Mouse (Mus musculus) kidney, embryonic 14.5 days (tissue): ENCODE measurements at regions not wholly inside any gene's neighbourhood (a gene's known extent, or its start where the extent isn't known, plus 50 kb on each side); places are given as distances from the start of the nearest gene placed in this dataset.

Experiments used
- ATAC-seq: fragments of 200-750 bp; cut with Nextera tagmentation; 2 replicates; pipeline ENCODE4 v1.8.0; 2017; ENCODE audit warnings: moderate number of reproducible peaks, mild to moderate bottlenecking, moderate TSS enrichment, moderate library complexity; ENCODE audit not compliant: low FRiP score, low TSS enrichment
- H3K27ac ChIP-seq: fragments of 300-500 bp; sonication (generic); 2 replicates; pipeline ENCODE4 v1.5.1; 2014; ENCODE audit warnings: low read depth, mild to moderate bottlenecking, low read length, moderate library complexity, mixed read lengths
- H3K27me3 ChIP-seq: fragments of 300-500 bp; sonication (generic); 2 replicates; pipeline ENCODE4 v1.6.1; 2014; ENCODE audit warnings: mild to moderate bottlenecking, low read length; ENCODE audit not compliant: control insufficient read depth, insufficient read depth
- H3K36me3 ChIP-seq: fragments of 300-500 bp; sonication (generic); 2 replicates; pipeline ENCODE4 v1.6.1; 2014; ENCODE audit warnings: low read length, mixed read lengths; ENCODE audit not compliant: control insufficient read depth, insufficient read depth
- H3K4me1 ChIP-seq: fragments of 300-500 bp; sonication (generic); 2 replicates; pipeline ENCODE4 v1.6.1; 2014; ENCODE audit warnings: low read length, mixed read lengths; ENCODE audit not compliant: control insufficient read depth, insufficient read depth
- H3K4me2 ChIP-seq: fragments of 300-500 bp; sonication (generic); replicated peaks from 2 replicates; pipeline ENCODE4 v1.6.1; 2014; ENCODE audit warnings: low read depth, mild to moderate bottlenecking, low read length
- H3K4me3 ChIP-seq: fragments of 300-500 bp; sonication (generic); 2 replicates; pipeline ENCODE4 v1.5.1; 2014; ENCODE audit warnings: mild to moderate bottlenecking, low read length
- H3K9ac ChIP-seq: fragments of 300-500 bp; sonication (generic); 2 replicates; pipeline ENCODE4 v1.6.1; 2014; ENCODE audit warnings: low read depth, mild to moderate bottlenecking, low read length, moderate library complexity
- H3K9me3 ChIP-seq: fragments of 300-500 bp; sonication (generic); 2 replicates; pipeline ENCODE4 v1.6.1; 2016; ENCODE audit warnings: low read length; ENCODE audit not compliant: control insufficient read depth
- WGBS: fragments of 180-500 bp; shearing (Covaris S2); extraction: QIAGEN DNeasy Blood & Tissue Kit; methylation state at CpG from one replicate; pipeline ENCODE4 v1.1.7; 2014; 5-methylcytosine and 5-hydroxymethylcytosine counted together

DNA sequence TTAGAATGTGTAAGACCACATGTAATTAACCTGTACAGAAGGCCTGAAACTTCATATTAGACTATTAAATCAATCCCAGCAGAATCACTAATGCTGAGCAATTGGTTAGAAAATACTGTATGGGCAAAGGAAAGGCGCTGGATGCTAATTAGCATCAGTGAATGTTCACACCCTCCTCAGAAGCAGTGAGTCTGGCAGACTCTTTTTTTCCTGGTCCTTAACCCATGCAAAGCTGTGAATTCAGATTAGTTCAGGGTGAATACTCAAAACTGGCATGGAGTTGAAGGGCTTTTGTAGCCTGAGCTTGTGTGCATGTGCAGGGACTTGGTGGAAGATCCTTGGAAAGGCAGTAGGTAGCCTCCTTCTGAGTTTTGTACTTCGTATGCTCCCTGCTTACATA lies 179.3 kb downstream of the Slc4a3 start:
- H3K9ac ChIP-seq, result no peak overlapping the region
- H3K27me3 ChIP-seq, result no peaks in the 10 kb centered on the region
- H3K4me1 ChIP-seq, result no peaks in the 10 kb centered on the region
- H3K4me3 ChIP-seq, result no peak overlapping the region
- H3K9me3 ChIP-seq, result no peaks in the 10 kb centered on the region
- WGBS, result 77% methylated on average over 2 of the region's 2 CpGs
- no peak overlapping the region for H3K4me2 ChIP-seq
- H3K27ac ChIP-seq, result no peak overlapping the region
- no peaks in the 10 kb centered on the region for H3K36me3 ChIP-seq
- ATAC-seq, result no peak

DNA sequence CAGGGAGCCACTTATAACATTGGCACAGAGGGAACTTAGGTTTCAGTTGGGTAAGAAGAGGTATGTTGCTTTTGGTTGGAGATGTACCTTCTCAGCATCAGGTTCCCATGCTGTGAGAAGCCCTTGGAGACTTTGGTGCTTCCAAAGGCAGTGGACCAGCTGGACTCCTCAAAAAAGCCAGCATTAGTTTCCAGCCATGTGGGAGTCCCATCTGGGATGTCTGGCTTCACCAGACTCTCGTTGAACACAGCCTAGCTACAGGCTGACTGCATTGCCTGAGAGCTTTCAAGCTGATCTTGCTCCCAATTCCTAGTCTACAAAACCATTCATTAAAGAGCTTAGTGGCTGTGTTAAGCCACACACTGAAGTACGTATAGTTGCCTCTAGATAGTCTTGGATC lies 182.8 kb downstream of the Slc4a3 start:
- Histone ChIP-seq H3K9ac (no peak overlapping the region), H3K9me3 (no peaks in the 10 kb centered on the region), H3K27me3 (no peaks in the 10 kb centered on the region), H3K27ac (no peak overlapping the region), H3K4me1 (no peaks in the 10 kb centered on the region), H3K4me2 (no peak overlapping the region), H3K36me3 (no peaks in the 10 kb centered on the region), H3K4me3 (no peak overlapping the region)
- WGBS, result 57% methylated on average over 2 of the region's 2 CpGs
- ATAC-seq, result no peak

DNA sequence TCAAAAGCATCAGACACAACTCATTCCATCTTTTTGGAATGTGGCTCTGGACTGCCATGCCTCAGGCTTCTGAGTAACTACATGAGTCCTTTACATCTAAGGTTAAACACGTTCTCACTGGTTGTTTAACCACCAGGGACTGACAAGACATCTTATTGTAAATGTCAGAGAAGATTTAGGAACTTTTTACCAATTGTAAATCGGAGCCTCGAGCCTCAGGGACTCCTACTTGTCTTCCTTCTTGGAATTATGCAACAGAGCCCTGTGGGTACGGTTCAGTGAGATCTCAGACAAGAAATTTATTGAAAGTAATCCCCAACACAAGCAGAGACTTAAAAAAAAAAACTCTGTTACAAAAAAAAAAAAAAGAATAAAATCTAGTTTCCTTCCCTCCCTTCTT lies 187.7 kb downstream of the Slc4a3 start:
- Histone ChIP-seq H3K27me3 (no peaks in the 10 kb centered on the region), H3K4me3 (no peak overlapping the region), H3K9ac (no peak overlapping the region), H3K4me2 (no peak overlapping the region), H3K36me3 (no peaks in the 10 kb centered on the region), H3K4me1 (no peaks in the 10 kb centered on the region), H3K9me3 (no peaks in the 10 kb centered on the region), H3K27ac (no peak overlapping the region)
- 17% methylated on average over 4 of the region's 4 CpGs for WGBS
- ATAC-seq, result no peak

DNA sequence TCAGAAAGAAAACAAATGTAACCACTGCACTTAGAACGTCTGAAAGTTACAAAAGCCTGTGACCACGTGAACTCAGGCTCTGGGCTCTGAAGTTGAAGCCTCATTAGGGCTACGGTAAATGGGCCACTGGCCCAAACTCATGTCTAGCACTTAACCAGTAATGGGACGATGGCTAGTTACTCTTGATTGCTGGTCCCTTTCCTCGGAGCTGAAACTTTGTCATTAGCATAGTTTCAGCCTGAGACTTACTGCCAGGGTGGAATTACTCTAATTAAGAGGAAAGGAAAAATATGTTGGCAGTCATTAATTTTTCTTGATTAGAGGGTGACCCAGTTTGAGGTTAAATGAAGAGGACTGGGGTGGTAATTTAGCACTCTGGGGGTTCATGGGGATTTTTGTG lies 192.6 kb downstream of the Slc4a3 start:
- 44% methylated on average over 5 of the region's 5 CpGs for WGBS
- H3K9ac ChIP-seq, result no peak overlapping the region
- no peaks in the 10 kb centered on the region for H3K36me3 ChIP-seq
- no peaks in the 10 kb centered on the region for H3K27me3 ChIP-seq
- H3K9me3 ChIP-seq, result no peaks in the 10 kb centered on the region
- no peak overlapping the region for H3K4me2 ChIP-seq
- no peak overlapping the region for H3K4me3 ChIP-seq
- H3K27ac ChIP-seq, result no peak overlapping the region
- H3K4me1 ChIP-seq, result no peaks in the 10 kb centered on the region
- no peak for ATAC-seq

- Histone ChIP-seq H3K9ac (no peak overlapping the region), H3K9me3 (no peaks in the 10 kb centered on the region), H3K4me1 (no peaks in the 10 kb centered on the region), H3K4me2 (no peak overlapping the region), H3K27me3 (no peaks in the 10 kb centered on the region), H3K27ac (no peak overlapping the region), H3K4me3 (no peak overlapping the region), H3K36me3 (no peaks in the 10 kb centered on the region)
- 86% methylated on average over 10 of the region's 10 CpGs for WGBS
- no peak for ATAC-seq
Observed at GRCm38 (mm10) chr1:75749665-75750221, 203.7 kb downstream of the Slc4a3 start.

DNA sequence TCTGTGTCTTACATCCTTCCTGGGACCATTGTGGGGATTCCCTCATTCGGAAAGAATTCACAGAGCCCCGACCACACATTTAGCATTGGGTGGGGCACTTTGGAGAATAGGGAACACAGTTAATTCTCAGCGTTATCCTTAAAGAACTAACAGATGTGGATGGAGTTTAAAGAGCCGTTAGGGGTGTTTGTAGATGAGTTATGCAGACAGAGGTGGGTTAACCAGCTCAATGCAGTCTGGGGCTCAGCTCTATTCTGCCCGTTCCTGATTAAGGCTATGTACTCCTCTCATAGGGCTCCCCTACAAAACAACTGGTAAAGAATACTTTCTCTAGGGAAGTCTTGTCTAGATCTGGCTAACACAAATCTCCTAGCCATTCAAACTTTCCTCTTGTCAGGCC lies 226.1 kb downstream of the Slc4a3 start:
- H3K4me3 ChIP-seq, result no peak overlapping the region
- H3K27ac ChIP-seq, result no peak overlapping the region
- no peaks in the 10 kb centered on the region for H3K27me3 ChIP-seq
- H3K4me2 ChIP-seq, result no peak overlapping the region
- 81% methylated on average over 5 of the region's 5 CpGs for WGBS
- H3K36me3 ChIP-seq, result no peaks in the 10 kb centered on the region
- no peaks in the 10 kb centered on the region for H3K4me1 ChIP-seq
- H3K9me3 ChIP-seq, result no peaks in the 10 kb centered on the region
- H3K9ac ChIP-seq, result no peak overlapping the region
- ATAC-seq, result no peak

- Histone ChIP-seq H3K4me3 (no peak overlapping the region), H3K27ac (no peak overlapping the region), H3K4me2 (no peak overlapping the region), H3K27me3 (no peaks in the 10 kb centered on the region), H3K9ac (no peak overlapping the region), H3K36me3 (no peaks in the 10 kb centered on the region), H3K9me3 (no peaks in the 10 kb centered on the region), H3K4me1 (no peaks in the 10 kb centered on the region)
- 43% methylated on average over 5 of the region's 5 CpGs for WGBS
- ATAC-seq, result no peak
Observed at GRCm38 (mm10) chr1:75773014-75773413, 226.9 kb downstream of the Slc4a3 start.

- no peak overlapping the region for H3K27ac ChIP-seq
Observed at GRCm38 (mm10) chr1:75778889-75779288, 232.8 kb downstream of the Slc4a3 start.

GRCm38 (mm10) chr1:75783206-75783605 lies 237.1 kb downstream of the Slc4a3 start:
- Histone ChIP-seq H3K4me2 (no peak overlapping the region), H3K4me1 (no peaks in the 10 kb centered on the region), H3K27ac (no peak overlapping the region), H3K9ac (no peak overlapping the region), H3K4me3 (no peak overlapping the region), H3K9me3 (no peaks in the 10 kb centered on the region), H3K27me3 (no peaks in the 10 kb centered on the region), H3K36me3 (no peaks in the 10 kb centered on the region)
- WGBS, result 78% methylated on average over 2 of the region's 2 CpGs
- no peak for ATAC-seq

More at GRCm38 (mm10) chr1:75778889-75779288, 232.8 kb downstream of the Slc4a3 start:
- WGBS, result 87% methylated on average over 8 of the region's 8 CpGs
- no peaks in the 10 kb centered on the region for H3K27me3 ChIP-seq
- H3K4me1 ChIP-seq, result no peaks in the 10 kb centered on the region
- H3K36me3 ChIP-seq, result no peaks in the 10 kb centered on the region
- no peak overlapping the region for H3K9ac ChIP-seq
- H3K4me3 ChIP-seq, result no peak overlapping the region
- no peak overlapping the region for H3K4me2 ChIP-seq
- no peak for ATAC-seq
- no peaks in the 10 kb centered on the region for H3K9me3 ChIP-seq
